Mouse (Mus musculus) lung, adult 2 months (tissue): Measurements from ENCODE around the gene Lrrc23.

Experiments
- CTCF ChIP-seq: fragments of 200-500 bp; IDR thresholded peaks from 2 replicates; pipeline ENCODE4 v1.5.1; 2011; ENCODE audit warnings: mild to moderate bottlenecking, low read length, control low read depth; ENCODE audit not compliant: insufficient read depth
- POLR2A ChIP-seq: fragments of 200-500 bp; IDR thresholded peaks from 2 replicates; pipeline ENCODE4 v1.6.1; 2011; ENCODE audit warnings: low read depth, mild to moderate bottlenecking, control low read depth, low read length, borderline replicate concordance; ENCODE audit errors: extremely low read depth

- no peak for TF ChIP-seq CTCF
- no peak for TF ChIP-seq POLR2A
Measured at GRCm38 (mm10) chr6:124765951-124766350, 13.6 kb downstream of the Lrrc23 start.
